Mouse (Mus musculus) cortical plate, adult 2 months (tissue): ENCODE measurements at regions not wholly inside any gene's neighbourhood (a gene's known extent, or its start where the extent isn't known, plus 50 kb on each side); places are given as distances from the start of the nearest gene placed in this dataset.

ENCODE experiments used
- CTCF ChIP-seq: fragments of 200-500 bp; IDR thresholded peaks from 2 replicates; pipeline ENCODE4 v1.5.1; 2011; ENCODE audit warnings: mild to moderate bottlenecking, control low read depth, low read length; ENCODE audit not compliant: insufficient read depth; ENCODE audit errors: extremely low read depth
- POLR2A ChIP-seq: fragments of 200-500 bp; IDR thresholded peaks from 2 replicates; pipeline ENCODE4 v1.6.1; 2011; ENCODE audit warnings: mild to moderate bottlenecking, low read length, control low read depth; ENCODE audit not compliant: insufficient read depth; ENCODE audit errors: extremely low read depth

- TF ChIP-seq POLR2A, result no peak
- no peak for TF ChIP-seq CTCF
Observed at GRCm38 (mm10) chr4:55136283-55136682, 191.4 kb downstream of the Zfp462 start.
